Mouse (Mus musculus) hindbrain, embryonic 15.5 days (tissue): ENCODE data around the gene Chchd10. TPM values are rescaled to one million over a fixed set of nuclear protein-coding genes. Genes with fewer than 3 reads are reported as not detected.

ENCODE experiments used
- ATAC-seq: fragments of 200-750 bp; cut with Nextera tagmentation; 2 replicates; pipeline ENCODE4 v1.8.0; 2017; ENCODE audit warnings: low read depth, moderate number of reproducible peaks, moderate TSS enrichment; ENCODE audit not compliant: low FRiP score
- H3K27ac ChIP-seq: fragments of 300-500 bp; sonication (generic); replicated peaks from 2 replicates; pipeline ENCODE4 v1.5.1; 2015; ENCODE audit warnings: mild to moderate bottlenecking, inconsistent platforms
- H3K27me3 ChIP-seq: fragments of 300-500 bp; sonication (generic); 2 replicates; pipeline ENCODE4 v1.6.1; 2015; ENCODE audit warnings: control low read depth, inconsistent platforms
- H3K36me3 ChIP-seq: fragments of 300-500 bp; sonication (generic); 2 replicates; pipeline ENCODE4 v1.6.1; 2015; ENCODE audit warnings: control low read depth, inconsistent platforms
- H3K4me1 ChIP-seq: fragments of 300-500 bp; sonication (generic); replicated peaks from 2 replicates; pipeline ENCODE4 v1.6.1; 2015; ENCODE audit warnings: control low read depth, inconsistent platforms
- H3K4me2 ChIP-seq: fragments of 300-500 bp; sonication (generic); 2 replicates; pipeline ENCODE4 v1.6.1; 2015; ENCODE audit warnings: moderate library complexity, mild to moderate bottlenecking, inconsistent platforms
- H3K4me3 ChIP-seq: fragments of 300-500 bp; sonication (generic); 2 replicates; pipeline ENCODE4 v1.5.1; 2015; ENCODE audit warnings: mild to moderate bottlenecking, inconsistent platforms
- H3K9ac ChIP-seq: fragments of 300-500 bp; sonication (generic); 2 replicates; pipeline ENCODE4 v1.6.1; 2015; ENCODE audit warnings: inconsistent platforms
- H3K9me3 ChIP-seq: fragments of 300-500 bp; sonication (generic); 2 replicates; pipeline ENCODE4 v1.6.1; 2016; ENCODE audit warnings: control low read depth, inconsistent platforms
- WGBS: fragments of 180-500 bp; shearing (Covaris S2); methylation state at CpG from one replicate; pipeline ENCODE4 v1.1.7; 2015; 5-methylcytosine and 5-hydroxymethylcytosine counted together
- polyA plus RNA-seq: library from polyadenylated mRNA; unstranded; fragments of >200 nt; fragmentation: Nextera tagmentation; extraction: Ambion mirVana; gene quantifications from 2 replicates; pipeline ENCODE4 v1.2.1, GENCODE M21; 2015

The Chchd10 gene
- polyA plus RNA-seq, 1 experiment from 2014 or later = 139 TPM

DNA sequence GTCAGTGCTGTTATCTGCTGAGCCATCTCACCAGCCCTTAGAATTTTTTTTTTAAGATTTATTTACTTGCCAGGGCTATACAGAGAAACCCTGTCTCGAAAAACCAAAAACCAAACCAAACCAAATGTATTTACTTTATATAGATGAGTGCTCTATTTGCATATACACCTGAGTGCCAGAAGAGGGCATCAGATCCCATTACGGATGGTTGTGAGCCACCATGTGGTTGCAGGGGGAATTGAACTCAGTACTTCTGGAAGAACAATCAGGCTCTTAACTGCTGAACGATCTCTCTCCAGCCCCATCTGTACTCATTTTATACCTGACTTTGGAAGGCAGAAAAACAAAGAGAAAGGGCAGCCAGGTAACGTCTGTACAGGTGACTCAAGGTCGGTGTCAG, 42.3 kb downstream of the Chchd10 start:
- no peak overlapping the region for H3K4me2 ChIP-seq
- 70% methylated on average over 5 of the region's 5 CpGs for WGBS

GRCm38 (mm10) chr10:75978119-75978834, 45.3 kb downstream of the Chchd10 start:
- H3K27ac ChIP-seq = no peak overlapping the region
- H3K27me3 ChIP-seq = no peaks in the 10 kb centered on the region
- H3K9ac ChIP-seq = no peak overlapping the region
- no peak for ATAC-seq
- WGBS = 41% methylated on average over 10 of the region's 10 CpGs
- no peaks in the 10 kb centered on the region for H3K4me1 ChIP-seq
- no peaks in the 10 kb centered on the region for H3K36me3 ChIP-seq
- no peak overlapping the region for H3K4me2 ChIP-seq
- H3K9me3 ChIP-seq = no peaks in the 10 kb centered on the region
- no peak overlapping the region for H3K4me3 ChIP-seq

More for the DNA sequence above, 42.3 kb downstream of the Chchd10 start:
- Histone ChIP-seq H3K9me3 (no peaks in the 10 kb centered on the region), H3K4me1 (no peaks in the 10 kb centered on the region), H3K27me3 (no peaks in the 10 kb centered on the region), H3K9ac (no peak overlapping the region), H3K4me3 (no peak overlapping the region), H3K36me3 (no peaks in the 10 kb centered on the region), H3K27ac (no peak overlapping the region)
- ATAC-seq = no peak

DNA sequence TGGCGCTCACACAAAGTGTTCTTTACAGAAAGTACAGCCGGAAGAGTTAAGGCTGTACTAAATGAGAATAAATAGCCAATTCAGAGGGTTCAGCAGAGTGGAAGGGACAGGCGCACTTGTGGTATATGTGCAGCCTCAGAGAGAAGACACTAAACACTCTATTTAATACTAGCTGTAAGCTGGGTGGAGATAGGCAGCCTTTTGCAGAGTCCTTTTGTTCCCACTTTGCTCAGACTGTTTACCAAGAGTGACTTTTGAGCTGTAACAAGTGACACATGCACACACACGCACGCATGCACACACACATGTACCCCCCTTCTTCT, 45.9 kb downstream of the Chchd10 start:
- Histone ChIP-seq H3K4me3 (no peak overlapping the region), H3K9ac (no peak overlapping the region), H3K4me2 (no peak overlapping the region), H3K36me3 (no peaks in the 10 kb centered on the region), H3K27me3 (no peaks in the 10 kb centered on the region), H3K4me1 (no peaks in the 10 kb centered on the region), H3K9me3 (no peaks in the 10 kb centered on the region), H3K27ac (no peak overlapping the region)
- no peak for ATAC-seq
- WGBS = 67% methylated on average over 5 of the region's 5 CpGs

GRCm38 (mm10) chr10:75979432-75979831, 46.5 kb downstream of the Chchd10 start:
- 96% methylated on average over 3 of the region's 3 CpGs for WGBS

More at GRCm38 (mm10) chr10:75979432-75979831, 46.5 kb downstream of the Chchd10 start:
- Histone ChIP-seq H3K4me3 (no peak overlapping the region), H3K36me3 (no peaks in the 10 kb centered on the region), H3K9ac (no peak overlapping the region), H3K4me2 (no peak overlapping the region), H3K27me3 (no peaks in the 10 kb centered on the region), H3K4me1 (no peaks in the 10 kb centered on the region), H3K27ac (no peak overlapping the region), H3K9me3 (no peaks in the 10 kb centered on the region)
- ATAC-seq = no peak

Other genes starting within 250 kb of the Chchd10 start
- 32.5 and 40.0 TPM in 2 replicates for gene Cabin1, start 168.8 kb upstream of the Chchd10 start, polyA plus RNA-seq
- gene Ddt, start 159.7 kb upstream of the Chchd10 start, polyA plus RNA-seq = 77.1 and 80.5 TPM in 2 replicates
- not detected in 2 replicates for gene Gm20441, start 152.2 kb upstream of the Chchd10 start, polyA plus RNA-seq
- 1.2 and 1.5 TPM in 2 replicates for gene Gstt3, start 151.7 kb upstream of the Chchd10 start, polyA plus RNA-seq
- 14.8 and 15.4 TPM in 2 replicates for gene Gstt1, start 134.5 kb upstream of the Chchd10 start, polyA plus RNA-seq
- gene Gstt4, start 110.6 kb upstream of the Chchd10 start, polyA plus RNA-seq = not detected in 2 replicates
- 6.6 and 6.8 TPM in 2 replicates for gene Gstt2, start 95.7 kb upstream of the Chchd10 start, polyA plus RNA-seq
- gene Mif, start 72.9 kb upstream of the Chchd10 start, polyA plus RNA-seq = 1,663 and 1,704 TPM in 2 replicates
- 1.7 and 2.0 TPM in 2 replicates for gene Derl3, start 39.7 kb upstream of the Chchd10 start, polyA plus RNA-seq
- 251 and 263 TPM in 2 replicates for gene Smarcb1, start 11.5 kb upstream of the Chchd10 start, polyA plus RNA-seq
- 18.2 and 18.4 TPM in 2 replicates for gene Mmp11, start 3.4 kb downstream of the Chchd10 start, polyA plus RNA-seq
- 1.1 and 1.6 TPM in 2 replicates for gene Gm867, start 7.5 kb downstream of the Chchd10 start, polyA plus RNA-seq
- gene Vpreb3, start 9.9 kb downstream of the Chchd10 start, polyA plus RNA-seq = 0.35 and 1.2 TPM in 2 replicates
- not detected in 2 replicates for gene Gm5134, start 21.4 kb downstream of the Chchd10 start, polyA plus RNA-seq
- gene Zfp280b, start 99.5 kb downstream of the Chchd10 start, polyA plus RNA-seq = 11.6 and 11.8 TPM in 2 replicates
- gene Slc5a4b, start 177.8 kb downstream of the Chchd10 start, polyA plus RNA-seq = not detected in 2 replicates
- 0.08 and 0.09 TPM in 2 replicates for gene Slc5a4a, start 214.3 kb downstream of the Chchd10 start, polyA plus RNA-seq